Mouse (Mus musculus) midbrain, embryonic 16.5 days (tissue): Measurements from ENCODE around the gene Slc39a5. TPM values are rescaled to one million over a fixed set of nuclear protein-coding genes. Genes with fewer than 3 reads are reported as not detected.

Experiments used
- ATAC-seq: fragments of 200-750 bp; cut with Nextera tagmentation; 2 replicates; pipeline ENCODE4 v1.8.0; 2017; ENCODE audit warnings: moderate TSS enrichment
- H3K27ac ChIP-seq: fragments of 300-500 bp; sonication (generic); 2 replicates; pipeline ENCODE4 v1.5.1; 2014; ENCODE audit warnings: mild to moderate bottlenecking, low read length, mixed read lengths
- H3K27me3 ChIP-seq: fragments of 300-500 bp; sonication (generic); 2 replicates; pipeline ENCODE4 v1.6.1; 2014; ENCODE audit warnings: low read depth, low read length, mixed read lengths; ENCODE audit not compliant: control insufficient read depth, insufficient read depth
- H3K36me3 ChIP-seq: fragments of 300-500 bp; sonication (generic); 2 replicates; pipeline ENCODE4 v1.6.1; 2014; ENCODE audit warnings: mild to moderate bottlenecking, low read length, moderate library complexity, mixed read lengths; ENCODE audit not compliant: control insufficient read depth, insufficient read depth
- H3K4me1 ChIP-seq: fragments of 300-500 bp; sonication (generic); 2 replicates; pipeline ENCODE4 v1.6.1; 2014; ENCODE audit warnings: mild to moderate bottlenecking, low read length, mixed read lengths; ENCODE audit not compliant: control insufficient read depth, insufficient read depth
- H3K4me2 ChIP-seq: fragments of 300-500 bp; sonication (generic); 2 replicates; pipeline ENCODE4 v1.6.1; 2014; ENCODE audit warnings: mild to moderate bottlenecking, low read length, mixed read lengths
- H3K4me3 ChIP-seq: fragments of 300-500 bp; sonication (generic); 2 replicates; pipeline ENCODE4 v1.5.1; 2014; ENCODE audit warnings: low read depth, mild to moderate bottlenecking, low read length, moderate library complexity, mixed read lengths
- H3K9ac ChIP-seq: fragments of 300-500 bp; sonication (generic); 2 replicates; pipeline ENCODE4 v1.6.1; 2014; ENCODE audit warnings: low read depth, low read length, mixed read lengths
- H3K9me3 ChIP-seq: fragments of 300-500 bp; sonication (generic); replicated peaks from 2 replicates; pipeline ENCODE4 v1.6.1; 2014; ENCODE audit warnings: mild to moderate bottlenecking, low read length, mixed read lengths; ENCODE audit not compliant: control insufficient read depth, poor library complexity, severe bottlenecking
- WGBS: fragments of 180-500 bp; shearing (Covaris S2); extraction: QIAGEN DNeasy Blood & Tissue Kit; methylation state at CpG from one replicate; pipeline ENCODE4 v1.1.7; 2014; 5-methylcytosine and 5-hydroxymethylcytosine counted together
- polyA plus RNA-seq: library from polyadenylated mRNA; unstranded; fragments of >200 nt; fragmentation: Nextera tagmentation; extraction: Ambion mirVana; gene quantifications from 2 replicates; pipeline ENCODE4 v1.2.1, GENCODE M21; 2015

Gene Slc39a5
- polyA plus RNA-seq: 0.10 TPM in 1 of 2 replicates, not detected in the other

DNA sequence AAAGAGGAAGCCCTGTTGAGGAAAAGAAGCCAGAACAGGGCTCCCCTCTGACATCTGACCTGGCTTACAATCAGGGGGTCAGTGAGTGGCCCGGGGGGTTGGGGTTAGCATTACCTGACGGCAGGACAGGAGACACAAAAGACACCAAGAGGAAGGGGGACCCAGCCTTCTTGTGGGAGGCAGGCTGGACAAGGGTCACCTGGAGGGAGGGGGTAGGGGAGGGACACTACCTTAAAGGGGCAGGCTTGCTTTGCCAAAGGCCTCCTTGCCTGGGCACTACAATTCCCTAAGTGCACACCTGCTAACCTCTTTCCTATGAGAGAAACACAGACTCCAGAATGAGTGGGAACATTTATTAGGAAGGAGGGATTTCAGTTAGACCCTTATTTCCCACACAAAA, at the start of gene Slc39a5:
Slc39a5 (minus strand) TSS at position 174 of the 400 bp plus-strand sequence.
- H3K9me3 ChIP-seq: no peaks in the 10 kb centered on the region
- H3K4me1 ChIP-seq: no peaks in the 10 kb centered on the region
- WGBS: 7% methylated on average over 2 of the region's 2 CpGs
- H3K27ac ChIP-seq: no peak within 1 kb of the TSS
- H3K27me3 ChIP-seq: no peaks in the 10 kb centered on the region
- ATAC-seq: no peak
- no peak within 1 kb of the TSS for H3K4me2 ChIP-seq
- H3K4me3 ChIP-seq: no peak within 1 kb of the TSS
- no peak within 1 kb of the TSS for H3K9ac ChIP-seq
- H3K36me3 ChIP-seq: peaks cover 4% of the 10 kb centered on the region; the same call in 1 of the 2 replicates

DNA sequence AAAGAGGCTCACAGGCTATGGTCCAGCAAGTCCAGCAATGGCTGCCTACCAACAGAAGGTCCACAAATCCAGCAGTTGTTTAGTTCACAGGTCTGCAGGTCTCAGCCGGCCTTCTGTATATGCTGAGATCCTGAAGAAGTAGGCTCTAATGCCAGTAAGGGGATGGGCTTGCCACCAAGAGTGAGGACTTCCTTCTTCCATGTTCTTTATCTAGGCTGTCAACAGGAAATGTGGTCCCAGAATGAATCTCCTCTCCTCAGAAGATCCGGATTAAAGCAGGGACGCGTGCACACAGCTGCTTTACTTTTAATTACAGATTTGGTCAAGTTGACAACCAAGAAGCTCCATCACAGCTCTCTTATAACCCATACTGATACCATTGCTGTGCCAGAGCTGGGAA, 44.4 kb upstream of the Slc39a5 start:
- 96% methylated on average over 4 of the region's 4 CpGs for WGBS
- Histone ChIP-seq H3K4me2 (no peak overlapping the region), H3K4me1 (no peaks in the 10 kb centered on the region), H3K9me3 (no peaks in the 10 kb centered on the region), H3K27ac (no peak overlapping the region), H3K36me3 (no peaks in the 10 kb centered on the region; the same call in 1 of the 2 replicates), H3K27me3 (no peaks in the 10 kb centered on the region), H3K4me3 (no peak overlapping the region), H3K9ac (no peak overlapping the region)
- ATAC-seq: no peak

DNA sequence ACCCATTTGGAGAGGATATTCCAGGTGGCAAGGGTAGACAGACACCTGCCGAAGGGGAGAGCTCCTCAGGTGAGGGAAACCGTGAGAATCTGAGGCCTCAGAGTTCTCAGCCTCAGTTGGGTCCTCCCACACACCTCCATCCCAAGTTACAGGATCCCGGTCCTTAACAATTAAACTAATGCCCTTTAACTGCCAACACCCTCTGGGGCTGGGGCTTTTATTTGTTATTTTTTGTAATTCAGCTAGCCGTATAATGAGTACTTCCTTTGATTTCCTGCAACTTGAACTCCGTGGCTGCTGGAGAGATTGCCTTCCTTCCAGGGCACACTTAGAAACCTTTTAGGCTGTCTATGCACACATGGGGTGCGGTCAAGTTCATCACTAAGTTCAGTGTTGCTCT, 43.3 kb upstream of the Slc39a5 start:
- 83% methylated on average over 6 of the region's 6 CpGs for WGBS
- no peaks in the 10 kb centered on the region for H3K9me3 ChIP-seq
- no peak overlapping the region for H3K4me2 ChIP-seq
- H3K27me3 ChIP-seq: no peaks in the 10 kb centered on the region
- no peak overlapping the region for H3K4me3 ChIP-seq
- ATAC-seq: no peak
- no peak overlapping the region for H3K9ac ChIP-seq
- H3K36me3 ChIP-seq: peaks cover 4% of the 10 kb centered on the region
- no peaks in the 10 kb centered on the region for H3K4me1 ChIP-seq
- no peak overlapping the region for H3K27ac ChIP-seq

DNA sequence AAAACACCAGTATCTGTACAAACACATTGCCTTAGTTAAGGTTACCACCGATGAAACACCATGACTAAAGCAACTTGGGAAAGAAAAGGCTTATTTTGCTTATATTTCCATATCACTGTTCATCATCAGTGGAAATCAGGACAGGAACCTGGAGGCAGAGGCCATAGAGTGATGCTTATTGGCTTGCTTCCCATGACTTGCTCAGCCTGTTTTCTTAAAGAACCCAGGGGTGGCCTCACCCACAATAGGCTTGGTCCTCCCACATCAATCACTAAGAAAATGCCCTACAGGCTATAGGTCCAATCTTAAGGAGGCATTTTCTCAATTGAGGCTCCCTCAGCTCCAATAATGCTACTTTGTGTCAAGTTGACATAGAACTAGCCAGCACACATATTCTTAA, 41.7 kb upstream of the Slc39a5 start:
- H3K9ac ChIP-seq: no peak overlapping the region
- H3K27me3 ChIP-seq: no peaks in the 10 kb centered on the region
- H3K4me1 ChIP-seq: no peaks in the 10 kb centered on the region
- ATAC-seq: no peak
- H3K9me3 ChIP-seq: no peaks in the 10 kb centered on the region
- H3K4me2 ChIP-seq: no peak overlapping the region
- no peak overlapping the region for H3K27ac ChIP-seq
- 88% methylated on average over 1 of the region's 1 CpGs for WGBS
- H3K36me3 ChIP-seq: peaks cover 18% of the 10 kb centered on the region
- no peak overlapping the region for H3K4me3 ChIP-seq

DNA sequence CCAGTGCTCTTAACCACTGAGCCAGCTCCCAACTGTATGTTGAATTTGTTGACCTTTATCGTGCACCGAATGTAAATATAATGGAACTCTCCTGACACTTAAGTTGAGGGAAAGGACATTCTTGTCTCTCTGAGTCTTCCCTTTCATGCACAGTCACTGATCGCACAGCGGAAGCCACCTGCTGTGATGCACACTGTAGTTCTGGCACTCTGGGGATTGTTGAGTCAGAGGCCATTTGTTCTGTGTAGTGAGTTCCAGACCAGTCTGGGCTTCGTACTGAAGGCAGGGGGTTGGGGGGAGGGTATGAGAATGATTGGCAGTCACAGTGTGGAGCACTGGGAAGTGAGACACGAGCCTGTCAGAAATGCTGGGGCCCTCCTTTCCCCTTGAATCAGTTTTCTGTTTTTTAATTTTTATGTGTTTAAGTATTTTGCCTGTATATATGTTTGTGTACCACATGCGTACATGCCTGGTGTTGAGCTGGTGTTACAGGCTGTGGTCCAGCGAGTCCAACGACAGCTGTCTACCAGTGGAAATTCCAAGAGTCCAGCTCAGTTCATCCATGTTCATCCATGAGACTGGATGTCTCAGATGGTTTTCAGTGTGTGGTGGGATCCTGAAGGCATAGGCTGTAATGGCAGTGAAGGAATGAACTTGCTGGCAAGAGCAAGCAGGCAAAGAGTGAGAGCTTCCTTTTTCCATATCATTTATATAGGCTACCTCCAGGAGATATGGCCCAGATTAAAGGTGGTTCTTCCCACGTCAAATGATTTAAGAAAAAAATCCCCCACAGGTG, 40.5 kb upstream of the Slc39a5 start:
- no peaks in the 10 kb centered on the region for H3K4me1 ChIP-seq
- H3K4me3 ChIP-seq: no peak overlapping the region
- 0 out of 2 replicates have a peak, but pooled peaks have one; percentile 36 for ATAC-seq
- H3K36me3 ChIP-seq: peaks cover 23% of the 10 kb centered on the region
- WGBS: 85% methylated on average over 10 of the region's 10 CpGs
- no peak overlapping the region for H3K9ac ChIP-seq
- H3K27me3 ChIP-seq: no peaks in the 10 kb centered on the region
- H3K4me2 ChIP-seq: no peak overlapping the region
- no peak overlapping the region for H3K27ac ChIP-seq
- no peaks in the 10 kb centered on the region for H3K9me3 ChIP-seq

DNA sequence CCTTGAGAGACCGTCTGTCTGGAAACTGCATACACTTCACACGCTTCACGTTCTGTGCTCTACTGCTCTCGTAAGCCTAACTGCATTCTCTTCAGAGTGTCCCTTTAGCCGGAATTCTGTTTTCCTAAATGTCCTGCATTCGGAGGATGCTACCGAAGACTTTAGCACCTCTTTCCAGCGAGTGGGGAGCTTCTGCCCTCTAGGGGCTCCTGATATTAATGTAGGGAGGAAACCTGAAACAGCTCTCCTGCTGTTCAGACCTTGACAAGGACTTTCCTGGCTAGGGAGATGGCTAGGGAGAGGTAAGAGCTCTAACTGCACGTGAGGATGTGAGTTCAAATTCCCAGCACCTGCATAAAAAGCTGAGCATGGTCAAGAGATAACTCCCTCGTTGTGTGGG, 39.4 kb upstream of the Slc39a5 start:
- H3K4me1 ChIP-seq: no peaks in the 10 kb centered on the region
- WGBS: 65% methylated on average over 10 of the region's 10 CpGs
- no peak overlapping the region for H3K27ac ChIP-seq
- H3K27me3 ChIP-seq: no peaks in the 10 kb centered on the region
- no peak overlapping the region for H3K4me2 ChIP-seq
- no peak for ATAC-seq
- peaks cover 29% of the 10 kb centered on the region for H3K36me3 ChIP-seq
- H3K4me3 ChIP-seq: no peak overlapping the region
- no peak overlapping the region for H3K9ac ChIP-seq
- H3K9me3 ChIP-seq: no peaks in the 10 kb centered on the region

DNA sequence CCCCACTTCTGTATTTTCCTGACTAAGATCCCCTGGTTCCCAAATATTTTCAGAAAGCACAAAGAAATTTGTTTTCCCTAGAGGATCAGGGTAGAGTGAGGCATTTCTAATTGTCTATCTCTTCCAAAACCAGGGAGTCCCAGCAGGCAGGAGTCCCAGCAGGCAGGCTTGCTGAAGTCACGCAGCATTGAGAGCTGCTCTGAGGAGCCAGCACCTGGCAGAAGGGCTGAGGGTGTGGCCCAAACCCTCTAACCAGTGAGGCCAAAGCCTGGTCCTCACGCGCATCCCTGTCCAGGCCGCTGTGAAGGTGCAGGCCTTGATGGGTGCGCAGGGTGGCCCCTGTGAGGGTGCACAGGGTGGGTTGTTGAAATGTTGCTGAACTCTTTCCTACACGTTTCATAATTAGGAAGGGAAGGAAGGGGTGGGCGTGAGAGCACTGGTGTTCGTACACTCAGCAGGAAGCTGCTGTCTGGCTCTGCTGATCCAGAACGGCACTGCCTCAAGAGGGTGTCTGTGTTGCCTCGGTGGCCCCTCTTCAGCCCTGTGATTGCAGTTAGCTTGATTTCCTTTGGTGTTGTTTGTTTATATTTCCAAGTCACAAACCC, 37.7 kb upstream of the Slc39a5 start:
- Histone ChIP-seq H3K9me3 (no peaks in the 10 kb centered on the region), H3K9ac (no peak overlapping the region), H3K4me2 (no peak overlapping the region), H3K27ac (no peak overlapping the region), H3K4me1 (no peaks in the 10 kb centered on the region), H3K36me3 (peaks cover 29% of the 10 kb centered on the region), H3K27me3 (no peaks in the 10 kb centered on the region), H3K4me3 (no peak overlapping the region)
- WGBS: 83% methylated on average over 10 of the region's 10 CpGs
- no peak for ATAC-seq

DNA sequence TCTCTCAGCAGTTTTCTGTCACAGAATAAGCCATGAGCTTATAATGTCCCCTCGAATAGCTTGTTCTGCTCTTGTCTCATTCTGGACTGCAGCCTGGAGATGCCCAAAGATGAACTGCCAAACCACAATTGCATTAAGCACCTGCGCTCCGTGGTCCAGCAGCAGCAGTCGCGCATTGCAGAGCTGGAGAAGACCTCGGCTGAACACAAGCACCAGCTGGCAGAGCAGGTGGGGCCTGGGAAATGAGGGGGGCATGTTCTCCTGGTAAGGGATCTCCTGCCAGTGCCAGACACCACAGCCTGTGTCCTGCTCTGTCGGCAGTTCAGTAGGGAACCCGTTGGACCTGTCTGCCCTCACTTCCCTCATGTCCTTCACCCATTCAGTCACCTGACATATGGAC, 35.3 kb upstream of the Slc39a5 start:
- H3K9ac ChIP-seq: no peak overlapping the region
- H3K4me1 ChIP-seq: no peaks in the 10 kb centered on the region
- H3K36me3 ChIP-seq: peaks cover 29% of the 10 kb centered on the region
- 91% methylated on average over 8 of the region's 8 CpGs for WGBS
- H3K27me3 ChIP-seq: no peaks in the 10 kb centered on the region
- H3K27ac ChIP-seq: no peak overlapping the region
- no peak for ATAC-seq
- no peak overlapping the region for H3K4me2 ChIP-seq
- no peaks in the 10 kb centered on the region for H3K9me3 ChIP-seq
- H3K4me3 ChIP-seq: no peak overlapping the region

DNA sequence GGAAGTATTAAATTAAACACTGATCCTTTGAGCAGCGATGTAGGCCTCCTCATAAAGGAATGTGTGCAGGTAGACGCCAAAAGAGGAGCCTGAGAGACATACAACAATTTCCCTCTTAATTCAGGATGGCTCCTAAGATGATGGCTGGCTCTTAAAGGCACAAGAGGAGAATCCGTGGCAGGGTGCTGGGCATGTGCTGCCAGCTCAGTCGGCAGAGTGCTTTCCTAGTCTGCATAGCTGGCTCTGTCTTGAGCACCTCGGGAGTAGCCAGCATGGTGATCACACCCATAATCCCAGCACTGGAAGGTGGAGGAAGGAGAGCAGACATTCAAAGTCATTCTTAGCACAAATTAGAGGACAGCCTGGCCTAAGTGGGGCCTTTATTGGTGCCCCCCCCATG, 34.8 kb upstream of the Slc39a5 start:
- ATAC-seq: no peak
- Histone ChIP-seq H3K36me3 (peaks cover 29% of the 10 kb centered on the region), H3K4me2 (no peak overlapping the region), H3K27ac (no peak overlapping the region), H3K9ac (no peak overlapping the region), H3K9me3 (no peaks in the 10 kb centered on the region), H3K4me1 (no peaks in the 10 kb centered on the region), H3K27me3 (no peaks in the 10 kb centered on the region), H3K4me3 (no peak overlapping the region)
- 87% methylated on average over 5 of the region's 5 CpGs for WGBS
